Mouse (Mus musculus): ENCODE results near the gene Ddx54. TPM values are rescaled to one million over a fixed set of nuclear protein-coding genes. Genes with fewer than 3 reads are reported as not detected.

Gene Ddx54
- polyA plus RNA-seq, 1 experiment from 2014 or later, result 25.9 TPM

DNA sequence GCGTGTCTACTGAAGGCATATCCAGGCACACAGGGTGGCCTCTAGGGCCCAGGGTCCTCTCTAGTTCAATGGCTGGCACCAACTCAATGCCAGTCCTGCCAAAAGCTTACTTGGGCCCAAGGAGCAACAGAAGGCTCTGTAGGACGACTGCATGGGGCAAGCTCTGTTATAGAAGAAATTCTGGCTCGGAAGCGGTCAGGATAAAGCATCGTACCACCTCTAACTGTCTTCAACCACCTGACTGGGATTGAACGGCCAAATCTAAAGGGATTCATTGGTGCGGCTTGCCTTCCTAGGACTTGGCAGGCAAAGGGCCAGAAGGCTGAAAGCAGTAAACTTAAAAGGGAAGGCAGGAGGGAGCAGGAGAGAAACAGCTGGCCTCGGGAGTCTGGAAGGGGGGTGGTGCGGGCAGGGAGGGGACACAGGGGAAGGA is 44.2 kb upstream of the Ddx54 start:
- Histone ChIP-seq H3K4me2 (replicated peaks; ENCODE audit: low read depth, low read length) (no peak overlapping the region), H3K9ac (ENCODE audit: low read depth, low read length) (peak overlapping the region; percentile 1; the same call in 1 of the 2 replicates), H3K27ac (ENCODE audit: low read depth, low read length) (peak overlapping the region; percentile 70), H3K27me3 (ENCODE audit: control insufficient read depth, insufficient read depth, low read length) (no peaks in the 10 kb centered on the region), H3K4me1 (replicated peaks; ENCODE audit: control insufficient read depth, insufficient read depth, low read length) (peaks cover 29% of the 10 kb centered on the region), H3K36me3 (ENCODE audit: control insufficient read depth, insufficient read depth, low read length) (no peaks in the 10 kb centered on the region), H3K4me3 (ENCODE audit: low read depth, low read length) (no peak overlapping the region), H3K9me3 (ENCODE audit: control insufficient read depth, low read length) (no peaks in the 10 kb centered on the region)
- WGBS, result 65% methylated on average over 9 of the region's 9 CpGs
- ATAC-seq (ENCODE audit: low FRiP score), result no peak
- DNase-seq (ENCODE audit: low spot score), result no peak

DNA sequence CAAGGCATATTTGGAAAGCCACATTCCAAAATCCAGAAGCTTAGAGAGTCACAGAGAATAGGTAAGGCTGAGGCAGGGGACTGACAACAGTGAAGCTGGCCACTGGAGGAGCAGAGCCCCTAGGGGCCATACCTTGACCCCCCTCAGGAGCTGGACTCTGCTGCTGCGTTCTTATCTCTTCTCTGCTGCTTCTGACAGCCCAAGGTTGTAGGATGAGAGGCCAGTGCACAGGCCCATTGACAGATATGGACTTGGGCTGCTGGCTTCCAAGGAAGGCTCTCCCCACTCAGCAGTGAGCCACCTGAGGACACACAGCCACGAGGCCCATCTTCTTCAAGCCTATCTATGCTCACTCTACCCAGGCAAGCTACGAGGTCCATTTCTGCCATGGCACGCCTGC is 43.6 kb upstream of the Ddx54 start:
- H3K36me3 ChIP-seq (ENCODE audit: control insufficient read depth, insufficient read depth, low read length), result no peaks in the 10 kb centered on the region
- DNase-seq (ENCODE audit: low spot score), result no peak
- H3K27me3 ChIP-seq (ENCODE audit: control insufficient read depth, insufficient read depth, low read length), result no peaks in the 10 kb centered on the region
- H3K27ac ChIP-seq (ENCODE audit: low read depth, low read length), result no peak overlapping the region
- peaks cover 28% of the 10 kb centered on the region for H3K4me1 ChIP-seq (replicated peaks; ENCODE audit: control insufficient read depth, insufficient read depth, low read length)
- H3K4me3 ChIP-seq (ENCODE audit: low read depth, low read length), result no peak overlapping the region
- H3K4me2 ChIP-seq (replicated peaks; ENCODE audit: low read depth, low read length), result no peak overlapping the region
- no peaks in the 10 kb centered on the region for H3K9me3 ChIP-seq (ENCODE audit: control insufficient read depth, low read length)
- 94% methylated on average over 4 of the region's 4 CpGs for WGBS
- H3K9ac ChIP-seq (ENCODE audit: low read depth, low read length), result no peak overlapping the region
- ATAC-seq (ENCODE audit: low FRiP score), result no peak

DNA sequence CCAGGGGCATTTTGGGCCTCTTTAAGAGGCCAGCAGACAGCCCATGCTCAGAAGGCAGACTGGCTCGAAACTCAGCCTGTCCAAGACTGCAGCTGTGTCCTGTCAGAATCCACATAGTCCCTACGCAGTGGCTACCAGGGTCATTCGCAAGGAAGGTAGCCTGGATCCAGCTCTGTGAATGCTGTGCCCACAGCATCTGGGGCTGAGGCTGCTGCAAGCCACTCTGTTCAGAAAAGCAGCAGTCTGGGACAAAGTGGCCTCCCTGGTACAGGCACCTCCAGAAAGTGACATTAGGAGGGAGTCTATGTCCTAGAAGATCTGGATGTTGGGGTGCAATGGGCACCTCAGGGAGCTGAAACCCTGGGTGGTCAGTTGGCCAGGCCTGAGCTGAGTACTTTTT is 42.7 kb upstream of the Ddx54 start:
- no peak for DNase-seq (ENCODE audit: low spot score)
- no peaks in the 10 kb centered on the region for H3K27me3 ChIP-seq (ENCODE audit: control insufficient read depth, insufficient read depth, low read length)
- H3K36me3 ChIP-seq (ENCODE audit: control insufficient read depth, insufficient read depth, low read length), result no peaks in the 10 kb centered on the region
- no peak for ATAC-seq (ENCODE audit: low FRiP score)
- H3K4me3 ChIP-seq (ENCODE audit: low read depth, low read length), result no peak overlapping the region
- H3K4me2 ChIP-seq (replicated peaks; ENCODE audit: low read depth, low read length), result no peak overlapping the region
- no peak overlapping the region for H3K9ac ChIP-seq (ENCODE audit: low read depth, low read length)
- no peaks in the 10 kb centered on the region for H3K9me3 ChIP-seq (ENCODE audit: control insufficient read depth, low read length)
- H3K27ac ChIP-seq (ENCODE audit: low read depth, low read length), result no peak overlapping the region
- peaks cover 28% of the 10 kb centered on the region for H3K4me1 ChIP-seq (replicated peaks; ENCODE audit: control insufficient read depth, insufficient read depth, low read length)
- WGBS, result 86% methylated on average over 3 of the region's 3 CpGs

DNA sequence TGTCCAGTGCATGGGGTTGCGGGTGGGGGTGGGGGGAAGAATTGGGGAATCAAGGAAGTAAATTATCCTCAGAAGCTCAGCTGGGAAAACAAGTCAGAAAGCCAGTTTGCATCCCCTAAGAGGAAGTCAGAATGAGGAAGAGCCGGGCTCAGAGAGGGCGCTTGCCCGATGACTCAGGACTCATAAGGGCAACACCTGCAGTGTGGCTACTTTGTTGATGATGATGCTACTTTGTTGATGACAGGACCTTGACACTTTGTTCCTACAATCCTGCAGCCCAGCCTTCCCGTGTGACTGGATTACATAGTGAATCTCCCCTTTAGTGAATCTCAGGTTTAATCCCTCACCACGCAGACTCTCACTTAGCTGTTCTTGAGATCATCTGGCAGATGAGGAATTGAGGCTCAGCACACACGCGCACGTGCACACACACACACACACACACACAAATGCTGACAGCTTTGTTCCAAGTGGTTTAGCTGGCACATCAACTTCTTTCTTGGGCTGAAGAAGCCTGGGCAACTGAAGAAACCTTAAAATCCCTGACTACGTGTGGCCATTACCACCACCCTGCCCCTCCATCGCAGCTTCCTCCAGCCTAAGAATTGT is 42.1 kb upstream of the Ddx54 start:
- no peaks in the 10 kb centered on the region for H3K27me3 ChIP-seq (ENCODE audit: control insufficient read depth, insufficient read depth, low read length)
- H3K9ac ChIP-seq (ENCODE audit: low read depth, low read length), result no peak overlapping the region
- H3K4me1 ChIP-seq (replicated peaks; ENCODE audit: control insufficient read depth, insufficient read depth, low read length), result peaks cover 25% of the 10 kb centered on the region
- no peak overlapping the region for H3K4me2 ChIP-seq (replicated peaks; ENCODE audit: low read depth, low read length)
- H3K36me3 ChIP-seq (ENCODE audit: control insufficient read depth, insufficient read depth, low read length), result no peaks in the 10 kb centered on the region
- DNase-seq (ENCODE audit: low spot score) (no peak), ATAC-seq (ENCODE audit: low FRiP score) (no peak)
- WGBS, result 87% methylated on average over 11 of the region's 11 CpGs
- H3K9me3 ChIP-seq (ENCODE audit: control insufficient read depth, low read length), result no peaks in the 10 kb centered on the region
- no peak overlapping the region for H3K27ac ChIP-seq (ENCODE audit: low read depth, low read length)
- H3K4me3 ChIP-seq (ENCODE audit: low read depth, low read length), result no peak overlapping the region

DNA sequence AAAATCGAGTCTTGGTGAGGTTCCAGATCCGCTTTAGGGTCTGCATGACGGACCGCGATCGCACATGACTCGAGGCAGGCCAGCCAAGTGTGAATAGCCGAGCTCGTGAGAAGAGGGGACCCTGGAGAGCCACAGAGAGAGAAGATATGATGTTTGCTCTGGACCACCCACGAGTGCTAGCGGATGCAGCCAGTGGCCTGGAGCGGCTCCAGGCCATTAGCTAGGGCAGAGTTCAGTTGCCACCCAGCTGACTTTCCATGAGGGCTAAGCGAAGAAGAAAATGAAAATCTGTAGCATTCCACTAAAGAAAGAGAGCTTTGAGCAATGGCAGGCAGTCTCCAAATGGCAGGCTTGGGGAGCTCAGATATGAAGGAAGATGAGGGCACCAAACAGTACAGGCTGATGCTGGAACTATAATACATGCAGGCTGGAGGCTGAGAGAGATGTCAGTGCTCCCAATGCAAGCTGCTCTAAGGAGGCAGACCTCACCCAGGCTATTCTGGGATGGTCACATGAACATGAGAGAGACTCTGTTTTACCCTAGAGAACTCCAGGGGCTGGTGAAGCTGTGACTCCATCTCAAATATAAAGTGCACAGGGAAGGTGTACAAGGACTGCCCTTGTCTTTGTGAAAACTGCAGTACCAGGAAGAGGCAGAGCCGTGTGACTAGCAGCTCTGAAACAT is 41.3 kb upstream of the Ddx54 start:
- no peaks in the 10 kb centered on the region for H3K27me3 ChIP-seq (ENCODE audit: control insufficient read depth, insufficient read depth, low read length)
- no peak overlapping the region for H3K4me2 ChIP-seq (replicated peaks; ENCODE audit: low read depth, low read length)
- no peaks in the 10 kb centered on the region for H3K9me3 ChIP-seq (ENCODE audit: control insufficient read depth, low read length)
- WGBS, result 53% methylated on average over 14 of the region's 14 CpGs
- H3K4me1 ChIP-seq (replicated peaks; ENCODE audit: control insufficient read depth, insufficient read depth, low read length), result peaks cover 19% of the 10 kb centered on the region
- H3K27ac ChIP-seq (ENCODE audit: low read depth, low read length), result no peak overlapping the region
- DNase-seq (ENCODE audit: low spot score) (peak; percentile 26), ATAC-seq (ENCODE audit: low FRiP score) (no peak)
- H3K9ac ChIP-seq (ENCODE audit: low read depth, low read length), result no peak overlapping the region
- H3K4me3 ChIP-seq (ENCODE audit: low read depth, low read length), result no peak overlapping the region
- no peaks in the 10 kb centered on the region for H3K36me3 ChIP-seq (ENCODE audit: control insufficient read depth, insufficient read depth, low read length)

DNA sequence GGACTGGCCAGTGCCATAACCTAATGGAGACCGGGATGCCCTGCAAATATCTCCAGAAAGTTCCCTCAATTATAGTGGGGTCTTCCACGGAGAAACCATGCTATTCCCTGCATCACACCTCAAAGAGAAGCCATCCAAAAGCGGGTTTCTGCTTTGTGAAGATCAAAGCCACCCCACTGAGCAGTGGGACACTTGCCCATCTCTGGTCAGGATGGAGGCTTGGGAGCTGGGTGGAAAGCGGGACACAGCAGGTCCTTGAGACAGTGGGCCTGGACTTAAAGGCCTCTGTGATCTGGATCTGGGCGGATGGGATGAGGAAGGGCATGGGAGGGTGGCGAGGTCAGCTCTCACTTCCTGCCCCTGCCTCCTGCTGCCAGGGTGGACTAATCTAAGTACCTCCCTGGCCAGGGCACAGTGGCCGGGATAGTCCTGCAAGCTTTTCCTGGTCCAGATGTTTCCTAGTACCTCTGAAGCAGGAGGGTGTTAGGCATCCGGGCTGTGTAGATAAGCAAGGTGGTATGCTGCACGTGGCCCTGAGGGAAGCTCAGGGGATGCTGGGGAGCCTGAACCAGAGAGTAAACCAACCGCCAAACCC is 38.0 kb upstream of the Ddx54 start:
- Histone ChIP-seq H3K4me1 (replicated peaks; ENCODE audit: control insufficient read depth, insufficient read depth, low read length) (peaks cover 5% of the 10 kb centered on the region; the same call in 1 of the 2 replicates), H3K4me3 (ENCODE audit: low read depth, low read length) (no peak overlapping the region), H3K36me3 (ENCODE audit: control insufficient read depth, insufficient read depth, low read length) (no peaks in the 10 kb centered on the region), H3K9me3 (ENCODE audit: control insufficient read depth, low read length) (no peaks in the 10 kb centered on the region), H3K27me3 (ENCODE audit: control insufficient read depth, insufficient read depth, low read length) (no peaks in the 10 kb centered on the region), H3K27ac (ENCODE audit: low read depth, low read length) (no peak overlapping the region), H3K4me2 (replicated peaks; ENCODE audit: low read depth, low read length) (no peak overlapping the region), H3K9ac (ENCODE audit: low read depth, low read length) (no peak overlapping the region)
- 76% methylated on average over 10 of the region's 10 CpGs for WGBS
- DNase-seq (ENCODE audit: low spot score), result no peak
- ATAC-seq (ENCODE audit: low FRiP score), result no peak

DNA sequence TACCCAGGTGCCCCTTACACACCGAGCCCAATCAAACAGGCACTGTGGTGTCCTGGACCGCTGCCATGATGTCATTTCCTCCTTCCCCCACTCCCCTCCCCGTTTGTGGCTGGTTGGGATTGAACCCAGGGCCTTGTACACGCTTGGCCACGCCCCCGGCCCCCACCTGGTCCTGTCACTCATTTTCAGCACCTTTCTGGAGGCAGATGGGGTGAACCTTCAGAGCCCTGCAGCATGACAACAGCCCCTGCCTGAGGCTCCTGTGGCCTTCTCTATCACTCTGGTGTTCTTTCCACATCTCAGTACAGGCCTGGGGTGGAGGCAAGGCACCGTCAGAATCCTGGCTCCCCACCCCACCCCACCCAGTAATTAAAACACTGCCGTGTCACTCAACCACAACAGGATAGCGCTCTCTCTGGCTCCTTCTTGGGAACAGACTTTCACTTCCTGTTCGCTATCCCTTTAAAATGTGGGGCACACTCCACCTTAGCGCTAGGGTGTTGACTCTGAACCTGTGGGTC is 35.7 kb upstream of the Ddx54 start:
- DNase-seq (ENCODE audit: low spot score) (no peak), ATAC-seq (ENCODE audit: low FRiP score) (no peak)
- no peaks in the 10 kb centered on the region for H3K27me3 ChIP-seq (ENCODE audit: control insufficient read depth, insufficient read depth, low read length)
- no peaks in the 10 kb centered on the region for H3K9me3 ChIP-seq (ENCODE audit: control insufficient read depth, low read length)
- peaks cover 5% of the 10 kb centered on the region; the same call in 1 of the 2 replicates for H3K4me1 ChIP-seq (replicated peaks; ENCODE audit: control insufficient read depth, insufficient read depth, low read length)
- no peaks in the 10 kb centered on the region for H3K36me3 ChIP-seq (ENCODE audit: control insufficient read depth, insufficient read depth, low read length)
- WGBS, result 82% methylated on average over 11 of the region's 11 CpGs
- no peak overlapping the region for H3K4me2 ChIP-seq (replicated peaks; ENCODE audit: low read depth, low read length)
- no peak overlapping the region for H3K27ac ChIP-seq (ENCODE audit: low read depth, low read length)
- H3K9ac ChIP-seq (ENCODE audit: low read depth, low read length), result no peak overlapping the region
- H3K4me3 ChIP-seq (ENCODE audit: low read depth, low read length), result no peak overlapping the region

DNA sequence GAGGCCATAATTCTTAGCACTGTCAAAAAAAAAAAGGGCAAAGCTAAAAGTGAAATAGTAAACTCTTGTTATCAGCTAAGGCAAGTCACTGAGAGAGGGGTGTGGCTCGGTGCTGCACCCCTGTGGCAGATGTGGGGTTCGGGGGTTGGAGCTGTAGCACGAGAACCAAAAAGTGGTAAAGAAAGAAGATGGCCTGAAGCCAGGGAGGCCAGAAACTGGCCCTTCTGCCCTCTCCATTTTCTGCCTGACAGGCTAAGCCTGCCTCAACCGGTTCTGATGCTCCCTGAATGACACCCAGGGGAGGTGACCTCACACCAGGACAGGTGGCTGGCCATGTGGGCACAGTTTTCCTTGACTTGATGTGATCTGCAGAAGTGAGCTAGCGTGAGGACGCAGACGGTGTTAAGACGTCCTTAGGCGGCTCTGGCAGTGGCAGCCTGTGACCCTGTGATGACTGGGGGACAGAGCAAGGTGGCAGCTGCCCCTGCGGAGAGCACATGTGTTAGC is 34.6 kb upstream of the Ddx54 start:
- DNase-seq (ENCODE audit: low spot score) (peak; percentile 22), ATAC-seq (ENCODE audit: low FRiP score) (no peak)
- 38% methylated on average over 10 of the region's 10 CpGs for WGBS
- H3K36me3 ChIP-seq (ENCODE audit: control insufficient read depth, insufficient read depth, low read length), result no peaks in the 10 kb centered on the region
- H3K27ac ChIP-seq (ENCODE audit: low read depth, low read length), result peak overlapping the region; percentile 21; the same call in 1 of the 2 replicates
- no peak overlapping the region for H3K9ac ChIP-seq (ENCODE audit: low read depth, low read length)
- peaks cover 5% of the 10 kb centered on the region; the same call in 1 of the 2 replicates for H3K4me1 ChIP-seq (replicated peaks; ENCODE audit: control insufficient read depth, insufficient read depth, low read length)
- H3K9me3 ChIP-seq (ENCODE audit: control insufficient read depth, low read length), result no peaks in the 10 kb centered on the region
- no peaks in the 10 kb centered on the region for H3K27me3 ChIP-seq (ENCODE audit: control insufficient read depth, insufficient read depth, low read length)
- no peak overlapping the region for H3K4me2 ChIP-seq (replicated peaks; ENCODE audit: low read depth, low read length)
- no peak overlapping the region for H3K4me3 ChIP-seq (ENCODE audit: low read depth, low read length)

Data from hindbrain, embryonic 11.5 days (tissue).